Mouse (Mus musculus) heart, postnatal 0 days (tissue): ENCODE measurements around the gene Nsrp1. TPM values are rescaled to one million over a fixed set of nuclear protein-coding genes. Genes with fewer than 3 reads are reported as not detected.

Experiments
- ATAC-seq: fragments of 200-750 bp; cut with Nextera tagmentation; 2 replicates; pipeline ENCODE4 v1.8.0; 2017; ENCODE audit warnings: low read depth, moderate number of reproducible peaks, moderate library complexity; ENCODE audit not compliant: insufficient read depth
- DNase-seq: peaks from one replicate; pipeline ENCODE4 v3.0.0-alpha.2; 2016; ENCODE audit warnings: low spot score
- H3K27ac ChIP-seq: fragments of 300-500 bp; sonication (generic); 2 replicates; pipeline ENCODE4 v1.5.1; 2014; ENCODE audit warnings: low read depth, mild to moderate bottlenecking
- H3K27me3 ChIP-seq: fragments of 300-500 bp; sonication (generic); 2 replicates; pipeline ENCODE4 v1.6.1; 2014; ENCODE audit warnings: low read length, mixed read lengths; ENCODE audit not compliant: control insufficient read depth, insufficient read depth
- H3K36me3 ChIP-seq: fragments of 300-500 bp; sonication (generic); replicated peaks from 2 replicates; pipeline ENCODE4 v1.6.1; 2014; ENCODE audit warnings: low read length, mixed read lengths; ENCODE audit not compliant: control insufficient read depth, insufficient read depth
- H3K4me1 ChIP-seq: fragments of 300-500 bp; sonication (generic); 2 replicates; pipeline ENCODE4 v1.6.1; 2014; ENCODE audit warnings: antibody characterized with exemption; ENCODE audit not compliant: control insufficient read depth, insufficient read depth
- H3K4me2 ChIP-seq: fragments of 300-500 bp; sonication (generic); 2 replicates; pipeline ENCODE4 v1.6.1; 2014; ENCODE audit warnings: low read depth, mild to moderate bottlenecking, low read length, moderate library complexity
- H3K4me3 ChIP-seq: fragments of 300-500 bp; sonication (generic); 2 replicates; pipeline ENCODE4 v1.5.1; 2014; ENCODE audit warnings: low read depth, low read length
- H3K9ac ChIP-seq: fragments of 300-500 bp; sonication (generic); replicated peaks from 2 replicates; pipeline ENCODE4 v1.6.1; 2014; ENCODE audit warnings: low read depth, low read length, mixed read lengths
- H3K9me3 ChIP-seq: fragments of 300-500 bp; sonication (generic); replicated peaks from 2 replicates; pipeline ENCODE4 v1.6.1; 2016; ENCODE audit warnings: low read length; ENCODE audit not compliant: control insufficient read depth
- CTCF ChIP-seq: IDR thresholded peaks from 2 replicates; pipeline ENCODE4 v1.5.1; 2016; ENCODE audit warnings: antibody characterized with exemption, control low read depth, low read depth
- EP300 ChIP-seq: IDR thresholded peaks from 2 replicates; pipeline ENCODE4 v1.6.1; 2016; ENCODE audit warnings: antibody characterized with exemption, low read depth
- WGBS: fragments of 180-500 bp; shearing (Covaris S2); extraction: QIAGEN DNeasy Blood & Tissue Kit; methylation state at CpG from one replicate; pipeline ENCODE4 v1.1.7; 2014; 5-methylcytosine and 5-hydroxymethylcytosine counted together
- polyA plus RNA-seq: library from polyadenylated mRNA; unstranded; fragments of >200 nt; fragmentation: Nextera tagmentation; extraction: Ambion mirVana; gene quantifications from 2 replicates; pipeline ENCODE4 v1.2.1, GENCODE M21; 2015
- total RNA-seq: library from RNA; depleted of rRNA; stranded (reverse); fragments of >200 nt; gene quantifications from 2 replicates; pipeline ENCODE4 v1.2.3, GENCODE M21; 2014; ENCODE audit warnings: low replicate concordance

The Nsrp1 gene
- total and polyA plus RNA-seq, 2 experiments from 2014 or later, result 0.57 to 50.2 TPM

DNA sequence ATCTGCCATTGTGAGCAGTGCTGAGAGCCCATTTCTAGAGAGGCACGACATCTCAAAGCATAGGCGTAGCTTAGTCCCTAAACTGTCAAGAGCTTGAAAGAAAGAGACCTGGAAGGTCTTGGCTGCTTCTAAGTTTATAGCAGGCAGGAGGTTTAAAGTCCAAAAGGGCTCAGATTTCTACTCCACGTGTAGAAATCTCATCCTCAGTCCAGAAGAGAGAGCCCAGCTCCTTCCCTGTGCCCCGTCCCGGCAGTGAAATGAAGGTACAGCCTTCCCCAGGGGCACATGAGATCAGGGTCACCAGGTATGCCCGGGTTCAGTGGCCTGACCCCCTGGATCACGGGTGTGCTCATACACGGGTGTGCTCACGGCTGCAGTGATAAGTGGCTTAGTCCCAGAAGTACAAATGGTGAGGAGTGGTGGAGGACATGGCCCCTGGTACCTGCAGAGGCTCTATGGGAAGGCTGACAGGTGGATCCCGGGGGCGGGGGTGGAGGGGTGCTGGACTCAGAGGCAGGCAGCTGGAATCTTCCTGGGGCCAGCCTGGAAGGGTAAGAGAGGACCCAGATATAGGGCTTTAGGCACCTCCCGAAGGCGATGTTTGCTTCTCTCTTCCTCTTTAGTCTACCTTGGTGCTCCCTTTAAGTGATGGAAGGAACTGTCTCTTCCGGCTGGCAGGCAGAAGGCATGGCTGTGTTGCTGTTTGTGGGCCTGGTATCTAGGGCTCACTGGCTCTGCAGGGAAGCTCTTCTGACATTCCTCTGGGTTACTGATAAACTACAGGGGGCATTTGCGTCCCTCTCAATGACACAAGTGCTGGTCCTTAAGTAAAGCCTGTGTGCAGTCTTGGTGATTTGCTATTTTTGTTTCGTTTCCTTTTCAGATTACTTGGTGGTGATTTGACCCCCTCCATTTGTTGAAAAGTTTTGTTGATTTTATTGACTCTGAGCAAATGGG, 68.9 kb downstream of the Nsrp1 start:
- no peak overlapping the region for H3K9ac ChIP-seq
- no peak overlapping the region for H3K27ac ChIP-seq
- no peaks in the 10 kb centered on the region for H3K27me3 ChIP-seq
- H3K4me2 ChIP-seq, result no peak overlapping the region
- ATAC-seq (no peak), DNase-seq (no peak)
- no peak for TF ChIP-seq EP300
- TF ChIP-seq CTCF, result no peak
- no peaks in the 10 kb centered on the region for H3K9me3 ChIP-seq
- H3K36me3 ChIP-seq, result no peaks in the 10 kb centered on the region
- 48% methylated on average over 16 of the region's 16 CpGs for WGBS
- no peak overlapping the region for H3K4me3 ChIP-seq
- 0 out of 2 replicates have a peak, but pooled peaks cover 5% of the 10 kb centered on the region for H3K4me1 ChIP-seq

GRCm38 (mm10) chr11:77006616-77007015, 71.6 kb downstream of the Nsrp1 start:
- Histone ChIP-seq H3K27ac (no peak overlapping the region), H3K4me2 (no peak overlapping the region), H3K36me3 (no peaks in the 10 kb centered on the region), H3K9ac (no peak overlapping the region), H3K27me3 (peaks cover 4% of the 10 kb centered on the region), H3K4me1 (0 out of 2 replicates have a peak, but pooled peaks cover 5% of the 10 kb centered on the region), H3K9me3 (no peaks in the 10 kb centered on the region), H3K4me3 (no peak overlapping the region)
- DNase-seq (no peak), ATAC-seq (no peak)
- 20% methylated on average over 6 of the region's 6 CpGs for WGBS
- TF ChIP-seq CTCF (no peak), EP300 (no peak)

- WGBS, result 59% methylated on average over 4 of the region's 4 CpGs
- H3K4me3 ChIP-seq, result no peak overlapping the region
- H3K27me3 ChIP-seq, result peaks cover 10% of the 10 kb centered on the region
- H3K9me3 ChIP-seq, result no peaks in the 10 kb centered on the region
- no peaks in the 10 kb centered on the region for H3K36me3 ChIP-seq
- no peak overlapping the region for H3K27ac ChIP-seq
- TF ChIP-seq CTCF (no peak), EP300 (no peak)
- no peak overlapping the region for H3K9ac ChIP-seq
- ATAC-seq (no peak), DNase-seq (no peak)
- H3K4me1 ChIP-seq, result 0 out of 2 replicates have a peak, but pooled peaks cover 5% of the 10 kb centered on the region
- H3K4me2 ChIP-seq, result no peak overlapping the region
Measured at GRCm38 (mm10) chr11:77005881-77006280, 72.4 kb downstream of the Nsrp1 start.

DNA sequence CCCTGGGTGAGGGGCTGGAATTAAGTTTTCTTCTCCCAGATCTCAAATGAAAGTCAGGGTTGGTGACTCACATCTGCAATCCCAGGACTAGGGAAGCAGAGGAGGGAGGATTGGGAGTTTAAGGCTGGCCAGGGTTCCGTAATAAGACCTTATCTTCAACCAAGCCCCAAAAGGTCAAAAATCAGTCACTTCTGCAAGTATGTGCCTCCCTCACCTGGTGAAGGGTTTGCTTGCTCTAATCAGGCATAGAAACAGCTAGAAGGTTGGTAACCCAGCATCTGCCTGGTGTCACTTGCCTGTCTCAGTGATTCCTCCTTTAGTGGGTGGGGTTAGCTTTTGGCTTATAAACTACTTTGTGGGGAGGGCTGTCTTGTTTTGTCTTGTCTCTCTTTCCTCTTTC, 75.9 kb downstream of the Nsrp1 start:
- WGBS, result 38% methylated on average over 1 of the region's 1 CpGs

DNA sequence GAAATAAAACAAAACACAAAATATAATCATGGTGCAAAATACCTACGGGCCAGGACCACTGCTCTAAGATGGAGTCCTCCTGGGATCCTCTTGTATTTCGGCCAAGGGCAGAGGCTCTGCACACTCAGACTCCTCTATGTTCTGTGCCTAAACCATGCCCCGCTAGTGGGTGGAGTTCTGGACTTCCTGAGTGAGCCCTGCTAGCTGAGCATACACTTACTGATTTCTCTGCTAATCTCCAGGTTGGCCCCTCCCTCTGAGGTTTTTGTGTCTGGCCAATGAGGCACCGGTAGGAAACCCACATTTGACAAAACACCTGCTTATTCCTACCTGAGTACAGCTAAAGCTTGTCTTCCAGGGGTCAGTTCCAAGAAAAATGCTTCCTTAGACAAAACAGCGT, 77.5 kb downstream of the Nsrp1 start:
- WGBS, result 58% methylated on average over 5 of the region's 5 CpGs
- peaks cover 54% of the 10 kb centered on the region for H3K27me3 ChIP-seq
- no peak for TF ChIP-seq EP300
- no peak for TF ChIP-seq CTCF

More for the DNA sequence above, 75.9 kb downstream of the Nsrp1 start:
- peaks cover 44% of the 10 kb centered on the region for H3K27me3 ChIP-seq
- no peak for ATAC-seq
- H3K27ac ChIP-seq, result no peak overlapping the region
- TF ChIP-seq CTCF, result no peak
- no peak for TF ChIP-seq EP300
- no peaks in the 10 kb centered on the region for H3K36me3 ChIP-seq
- H3K4me1 ChIP-seq, result peaks cover 17% of the 10 kb centered on the region; the same call in 1 of the 2 replicates
- no peaks in the 10 kb centered on the region for H3K9me3 ChIP-seq
- no peak overlapping the region for H3K4me2 ChIP-seq
- no peak for DNase-seq
- no peak overlapping the region for H3K9ac ChIP-seq
- no peak overlapping the region for H3K4me3 ChIP-seq

More for the DNA sequence above, 77.5 kb downstream of the Nsrp1 start:
- Histone ChIP-seq H3K9me3 (no peaks in the 10 kb centered on the region), H3K4me1 (peaks cover 13% of the 10 kb centered on the region; the same call in 1 of the 2 replicates), H3K4me3 (no peak overlapping the region), H3K4me2 (no peak overlapping the region), H3K27ac (no peak overlapping the region), H3K9ac (no peak overlapping the region), H3K36me3 (no peaks in the 10 kb centered on the region)
- ATAC-seq (no peak), DNase-seq (no peak)
